Comparison of ENCODE assay signal across 18 mouse cellular contexts in genomic region chr19:46831381-46831780, GRCm38 (mm10).
"Had no signal": no experiment of that assay in that cellular context is flagged by ENCODE, and none has a peak within 500 bp of the region (broad histone marks: within the 10 kb centered on the region; RNA-seq: fewer than 3 reads in every experiment).

No protein-coding gene starts in this region.

- H3K9me3 ChIP-seq: liver, embryonic 13.5 days; megakaryocyte, embryonic 14.5 days; midbrain, embryonic 10.5 days; midbrain, embryonic 13.5 days; stomach, embryonic 15.5 days had no signal

- ATAC-seq: inflammation-experienced regulatory T-cells, adult 6 months; intestine, embryonic 16.5 days; lung, postnatal 0 days; midbrain, embryonic 13.5 days; midbrain, embryonic 16.5 days had no signal

- H3K4me1 ChIP-seq: stomach, embryonic 15.5 days had no signal

- H3K9ac ChIP-seq: liver, embryonic 13.5 days; lung, embryonic 14.5 days; midbrain, embryonic 13.5 days; stomach, embryonic 15.5 days had no signal

- H3K27me3 ChIP-seq: midbrain, embryonic 13.5 days; stomach, embryonic 15.5 days had no signal

- H3K36me3 ChIP-seq: liver, embryonic 13.5 days; midbrain, embryonic 10.5 days; midbrain, embryonic 13.5 days; stomach, embryonic 15.5 days had no signal

- H3K4me2 ChIP-seq: liver, embryonic 13.5 days; lung, embryonic 14.5 days; midbrain, embryonic 13.5 days; stomach, embryonic 15.5 days had no signal

- H3K4me3 ChIP-seq: liver, embryonic 13.5 days; megakaryocyte, embryonic 14.5 days; midbrain, embryonic 10.5 days; midbrain, embryonic 13.5 days; stomach, embryonic 15.5 days had no signal

- H3K27ac ChIP-seq: kidney, postnatal 0 days; liver, embryonic 13.5 days; midbrain, embryonic 10.5 days; midbrain, embryonic 13.5 days; stomach, embryonic 15.5 days had no signal

- DNase-seq: kidney, adult 18-20 months; kidney, postnatal 25 days; liver, embryonic 13.5 days; lung, embryonic 14.5 days; lung, postnatal 36 days; right cerebral cortex, postnatal 25 days; spleen, adult 18-20 months; thymus, adult 18-20 months; thymus, postnatal 36 days had no signal
